ENCODE assay signal across 10 mouse cellular contexts in the genomic region with DNA sequence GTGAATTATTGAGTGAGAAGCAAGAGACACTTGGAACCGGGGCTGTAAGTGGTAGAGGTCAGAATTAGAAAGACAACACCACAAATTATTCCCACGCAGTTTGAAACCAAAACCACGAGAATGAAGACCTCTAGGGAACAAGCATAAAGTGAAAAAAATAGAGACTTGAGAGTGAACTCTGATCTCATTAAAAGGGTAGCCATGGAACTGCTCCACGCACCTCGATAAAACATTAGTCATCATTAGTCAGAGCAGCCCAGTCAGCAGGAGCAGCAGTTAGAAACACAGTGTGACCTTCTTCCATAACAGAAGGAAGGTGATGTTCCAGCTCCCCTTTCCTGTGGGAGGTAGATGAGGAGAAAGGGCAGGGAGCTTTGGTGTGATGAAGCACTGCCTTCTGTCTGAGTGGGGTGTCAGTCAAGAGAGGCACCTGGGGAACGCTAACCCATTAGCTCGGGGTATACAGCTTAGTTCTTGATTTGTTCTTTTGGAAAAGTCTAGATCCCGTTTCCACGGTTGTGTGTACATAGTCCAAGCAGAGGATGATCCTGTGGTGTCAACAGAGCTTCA.
DNase-seq lines count a peak whose midpoint lies in the region; ATAC-seq lines count a peak whose summit lies in the region.
"Had no signal": no experiment of that assay in that cellular context is flagged by ENCODE, and none has a peak within 500 bp of the region (broad histone marks: within the 10 kb centered on the region; RNA-seq: fewer than 3 reads in every experiment).

No protein-coding gene starts in this region.

- H3K9ac ChIP-seq in neural tube, embryonic 11.5 days (ENCODE audit: low read length) = no peak overlapping the region
- no peak overlapping the region for H3K9ac ChIP-seq in neural tube, embryonic 15.5 days (replicated peaks)
- H3K9ac ChIP-seq in kidney, embryonic 14.5 days (ENCODE audit: low read depth, low read length) = no peak overlapping the region
- H3K9ac ChIP-seq in forebrain, embryonic 16.5 days (replicated peaks; ENCODE audit: low read depth, low read length) = no peak overlapping the region
- H3K9ac ChIP-seq: heart, embryonic 15.5 days had no signal

- no peaks in the 10 kb centered on the region for H3K4me1 ChIP-seq in neural tube, embryonic 11.5 days (ENCODE audit: control insufficient read depth, insufficient read depth, low read length)
- H3K4me1 ChIP-seq in neural tube, embryonic 15.5 days = peaks cover 6% of the 10 kb centered on the region
- no peaks in the 10 kb centered on the region for H3K4me1 ChIP-seq in kidney, embryonic 14.5 days (ENCODE audit: control insufficient read depth, insufficient read depth, low read length)
- H3K4me1 ChIP-seq in forebrain, embryonic 16.5 days (replicated peaks; ENCODE audit: control insufficient read depth, insufficient read depth, low read length) = no peaks in the 10 kb centered on the region
- H3K4me1 ChIP-seq: heart, embryonic 15.5 days had no signal

- no peak overlapping the region for H3K27ac ChIP-seq in neural tube, embryonic 11.5 days (ENCODE audit: low read depth, low read length)
- no peak overlapping the region for H3K27ac ChIP-seq in neural tube, embryonic 15.5 days (replicated peaks)
- H3K27ac ChIP-seq in kidney, embryonic 14.5 days (ENCODE audit: low read depth, low read length) = no peak overlapping the region
- H3K27ac ChIP-seq in forebrain, embryonic 16.5 days (ENCODE audit: low read length) = no peak overlapping the region
- H3K27ac ChIP-seq: heart, embryonic 15.5 days had no signal

- H3K4me2 ChIP-seq in neural tube, embryonic 11.5 days (ENCODE audit: low read depth) = no peak overlapping the region
- H3K4me2 ChIP-seq in neural tube, embryonic 15.5 days = no peak overlapping the region
- no peak overlapping the region for H3K4me2 ChIP-seq in kidney, embryonic 14.5 days (replicated peaks; ENCODE audit: low read depth, low read length)
- H3K4me2 ChIP-seq in forebrain, embryonic 16.5 days (ENCODE audit: low read length) = no peak overlapping the region
- H3K4me2 ChIP-seq: heart, embryonic 15.5 days had no signal

- H3K27me3 ChIP-seq in neural tube, embryonic 11.5 days (ENCODE audit: control insufficient read depth, insufficient read depth, low read length) = no peaks in the 10 kb centered on the region
- no peaks in the 10 kb centered on the region for H3K27me3 ChIP-seq in neural tube, embryonic 15.5 days (replicated peaks)
- H3K27me3 ChIP-seq in kidney, embryonic 14.5 days (ENCODE audit: control insufficient read depth, insufficient read depth, low read length) = no peaks in the 10 kb centered on the region
- H3K27me3 ChIP-seq in forebrain, embryonic 16.5 days (replicated peaks; ENCODE audit: control insufficient read depth, insufficient read depth, low read length) = no peaks in the 10 kb centered on the region
- H3K27me3 ChIP-seq: heart, embryonic 15.5 days had no signal

- ATAC-seq in neural tube, embryonic 11.5 days (ENCODE audit: insufficient read depth, low FRiP score, low TSS enrichment) = peak; percentile 38; the same call in 1 of the 2 replicates
- no peak; the same call in 1 of the 2 replicates for ATAC-seq in neural tube, embryonic 15.5 days (ENCODE audit: low FRiP score)
- ATAC-seq in kidney, embryonic 14.5 days (ENCODE audit: low FRiP score, low TSS enrichment) = peak; percentile 57; the same call in 1 of the 2 replicates
- ATAC-seq in forebrain, embryonic 16.5 days = no peak
- no peak for ATAC-seq in activated CD4-positive, CD25-positive, alpha-beta regulatory T cell, adult 4 months

- WGBS in neural tube, embryonic 11.5 days = 58% methylated on average over 9 of the region's 9 CpGs
- whole genome bisulfite sequencing in neural tube, embryonic 15.5 days = 66% methylated on average over 9 of the region's 9 CpGs
- WGBS in kidney, embryonic 14.5 days = 39% methylated on average over 9 of the region's 9 CpGs
- WGBS in forebrain, embryonic 16.5 days = 91% methylated on average over 9 of the region's 9 CpGs

- H3K36me3 ChIP-seq in neural tube, embryonic 11.5 days (ENCODE audit: control insufficient read depth, insufficient read depth, low read length) = no peaks in the 10 kb centered on the region
- no peaks in the 10 kb centered on the region for H3K36me3 ChIP-seq in neural tube, embryonic 15.5 days
- H3K36me3 ChIP-seq in kidney, embryonic 14.5 days (ENCODE audit: control insufficient read depth, insufficient read depth, low read length) = no peaks in the 10 kb centered on the region
- no peaks in the 10 kb centered on the region for H3K36me3 ChIP-seq in forebrain, embryonic 16.5 days (ENCODE audit: control insufficient read depth, insufficient read depth)
- H3K36me3 ChIP-seq: heart, embryonic 15.5 days had no signal

- peak; percentile 47 for DNase-seq in adrenal gland, adult 2 months
- DNase-seq in adrenal gland, postnatal 4 days (ENCODE audit: low spot score in 2 of 2) = no peak
- DNase-seq in neural tube, embryonic 11.5 days (ENCODE audit: low spot score) = no peak
- DNase-seq in B cell, adult 2 months = no peak

- H3K4me3 ChIP-seq in neural tube, embryonic 11.5 days (ENCODE audit: low read depth, low read length) = no peak overlapping the region
- no peak overlapping the region for H3K4me3 ChIP-seq in neural tube, embryonic 15.5 days (replicated peaks)
- no peak overlapping the region for H3K4me3 ChIP-seq in kidney, embryonic 14.5 days (ENCODE audit: low read length)
- no peak overlapping the region for H3K4me3 ChIP-seq in forebrain, embryonic 16.5 days (replicated peaks; ENCODE audit: low read length)
- H3K4me3 ChIP-seq: heart, embryonic 15.5 days; left cerebral cortex, adult 2 months had no signal

- H3K9me3 ChIP-seq in neural tube, embryonic 11.5 days (ENCODE audit: control insufficient read depth, low read length) = no peaks in the 10 kb centered on the region
- H3K9me3 ChIP-seq in neural tube, embryonic 15.5 days (replicated peaks) = no peaks in the 10 kb centered on the region
- no peaks in the 10 kb centered on the region for H3K9me3 ChIP-seq in kidney, embryonic 14.5 days (ENCODE audit: control insufficient read depth, low read length)
- no peaks in the 10 kb centered on the region for H3K9me3 ChIP-seq in forebrain, embryonic 16.5 days (ENCODE audit: control insufficient read depth, low read length)
- H3K9me3 ChIP-seq: heart, embryonic 15.5 days had no signal

Comparison
In these comparisons a context has a peak if more than half of its experiments do, and no peak if none do; other contexts are left out.
1. ATAC-seq: peak in neural tube, embryonic 11.5 days (single experiment) and kidney, embryonic 14.5 days (single experiment); none in neural tube, embryonic 15.5 days (single experiment), forebrain, embryonic 16.5 days (single experiment) and activated CD4-positive, CD25-positive, alpha-beta regulatory T cell, adult 4 months (single experiment).